Comparison of ENCODE assay signal across 11 mouse cellular contexts in the genomic region with DNA sequence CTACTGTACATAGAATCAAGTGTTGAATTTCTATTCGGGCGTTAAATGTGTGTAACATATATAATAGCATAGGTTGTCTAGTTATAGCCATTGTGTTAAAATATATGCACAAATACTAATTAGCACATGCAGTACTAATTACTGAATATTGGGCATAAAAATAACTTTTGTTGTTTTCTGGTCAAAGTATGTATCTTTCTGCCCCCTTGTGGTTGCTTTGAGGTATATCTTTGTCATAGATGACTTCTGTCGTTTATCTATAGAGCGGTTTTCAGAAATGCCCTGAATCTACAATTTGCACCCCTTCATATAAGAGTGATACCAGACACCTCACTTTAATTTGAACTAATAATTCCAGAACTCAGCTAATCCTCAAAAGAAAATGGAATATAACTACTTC.
DNase-seq lines count a peak whose midpoint lies in the region; ATAC-seq and TF ChIP-seq lines count a peak whose summit lies in the region.
"Had no signal": no experiment of that assay in that cellular context is flagged by ENCODE, and none has a peak within 500 bp of the region (broad histone marks: within the 10 kb centered on the region; RNA-seq: fewer than 3 reads in every experiment).

No protein-coding gene starts in this region.

- no peak overlapping the region for H3K4me2 ChIP-seq in intestine, postnatal 0 days (replicated peaks; ENCODE audit: low read depth)
- H3K4me2 ChIP-seq in intestine, embryonic 16.5 days (ENCODE audit: low read depth, low read length): no peak overlapping the region
- H3K4me2 ChIP-seq in stomach, postnatal 0 days (replicated peaks; ENCODE audit: low read depth): no peak overlapping the region
- H3K4me2 ChIP-seq: embryonic facial prominence, embryonic 12.5 days; liver, embryonic 13.5 days; neural tube, embryonic 12.5 days had no signal

- no peak overlapping the region for H3K27ac ChIP-seq in intestine, postnatal 0 days (ENCODE audit: low read depth, low read length)
- H3K27ac ChIP-seq in intestine, embryonic 16.5 days (ENCODE audit: low read length): no peak overlapping the region
- no peak overlapping the region for H3K27ac ChIP-seq in stomach, postnatal 0 days (replicated peaks)
- H3K27ac ChIP-seq: embryonic facial prominence, embryonic 12.5 days; liver, embryonic 13.5 days; neural tube, embryonic 12.5 days had no signal

- no peaks in the 10 kb centered on the region for H3K27me3 ChIP-seq in intestine, postnatal 0 days (replicated peaks; ENCODE audit: control insufficient read depth, insufficient read depth, low read length)
- no peaks in the 10 kb centered on the region for H3K27me3 ChIP-seq in intestine, embryonic 16.5 days (replicated peaks; ENCODE audit: control insufficient read depth, insufficient read depth, low read length)
- H3K27me3 ChIP-seq in stomach, postnatal 0 days (ENCODE audit: control insufficient read depth, insufficient read depth, low read length): no peaks in the 10 kb centered on the region
- H3K27me3 ChIP-seq: embryonic facial prominence, embryonic 12.5 days; liver, embryonic 13.5 days; neural tube, embryonic 12.5 days had no signal

- H3K9ac ChIP-seq in intestine, postnatal 0 days (ENCODE audit: low read depth, low read length): no peak overlapping the region
- no peak overlapping the region for H3K9ac ChIP-seq in intestine, embryonic 16.5 days (ENCODE audit: low read depth, low read length)
- H3K9ac ChIP-seq in stomach, postnatal 0 days (ENCODE audit: low read length): no peak overlapping the region
- H3K9ac ChIP-seq: embryonic facial prominence, embryonic 12.5 days; liver, embryonic 13.5 days; neural tube, embryonic 12.5 days had no signal

- TF ChIP-seq EP300 in stomach, postnatal 0 days (optimal IDR thresholded peaks at IDR 0.05): no peak

- peak; percentile 63 for TF ChIP-seq CTCF in intestine, postnatal 0 days (IDR thresholded peaks at IDR 0.05; ENCODE audit: low read depth)
- TF ChIP-seq CTCF in stomach, postnatal 0 days (IDR thresholded peaks at IDR 0.05; ENCODE audit: low read depth): peak; percentile 76

- no peak for ATAC-seq in intestine, postnatal 0 days
- no peak for ATAC-seq in intestine, embryonic 16.5 days
- ATAC-seq in common myeloid progenitor, adult 5-6 weeks (replicated peaks; ENCODE audit: low read depth, poor library complexity, severe bottlenecking): peak; percentile 53
- no peak for ATAC-seq in stomach, postnatal 0 days (ENCODE audit: low FRiP score, low TSS enrichment)

- WGBS in intestine, postnatal 0 days: 69% methylated on average over 4 of the region's 4 CpGs
- 67% methylated on average over 4 of the region's 4 CpGs for WGBS in intestine, embryonic 16.5 days
- 61% methylated on average over 4 of the region's 4 CpGs for WGBS in stomach, postnatal 0 days

- peak; percentile 39 for DNase-seq in thymus, postnatal 0 days (ENCODE audit: low spot score)
- DNase-seq in thymus, postnatal 36 days: no peak
- DNase-seq in stomach, postnatal 0 days (ENCODE audit: low spot score): no peak
- DNase-seq in frontal cortex, postnatal 36 days (ENCODE audit: low spot score in 2 of 2): no peak
- DNase-seq in left cerebral cortex, adult 8-10 months (ENCODE audit: low spot score in 2 of 2): no peak
- DNase-seq: liver, embryonic 13.5 days had no signal

- no peak overlapping the region for H3K4me3 ChIP-seq in intestine, postnatal 0 days (ENCODE audit: low read depth, low read length)
- H3K4me3 ChIP-seq in intestine, embryonic 16.5 days (ENCODE audit: low read length): no peak overlapping the region
- H3K4me3 ChIP-seq in stomach, postnatal 0 days (ENCODE audit: low read depth, low read length): no peak overlapping the region
- H3K4me3 ChIP-seq: embryonic facial prominence, embryonic 12.5 days; liver, embryonic 13.5 days; neural tube, embryonic 12.5 days had no signal

- no peaks in the 10 kb centered on the region for H3K4me1 ChIP-seq in intestine, postnatal 0 days (replicated peaks; ENCODE audit: control insufficient read depth, insufficient read depth, low read length)
- no peaks in the 10 kb centered on the region for H3K4me1 ChIP-seq in intestine, embryonic 16.5 days (ENCODE audit: control insufficient read depth, insufficient read depth, low read length)
- H3K4me1 ChIP-seq in stomach, postnatal 0 days (replicated peaks; ENCODE audit: control insufficient read depth, insufficient read depth): no peaks in the 10 kb centered on the region
- H3K4me1 ChIP-seq: embryonic facial prominence, embryonic 12.5 days; neural tube, embryonic 12.5 days had no signal

- H3K36me3 ChIP-seq in intestine, postnatal 0 days (ENCODE audit: control insufficient read depth, insufficient read depth): no peaks in the 10 kb centered on the region
- no peaks in the 10 kb centered on the region for H3K36me3 ChIP-seq in intestine, embryonic 16.5 days (ENCODE audit: control insufficient read depth, insufficient read depth, low read length)
- no peaks in the 10 kb centered on the region for H3K36me3 ChIP-seq in stomach, postnatal 0 days (ENCODE audit: control insufficient read depth, insufficient read depth, low read length)
- H3K36me3 ChIP-seq: embryonic facial prominence, embryonic 12.5 days; liver, embryonic 13.5 days; neural tube, embryonic 12.5 days had no signal

- H3K9me3 ChIP-seq in intestine, postnatal 0 days (ENCODE audit: control insufficient read depth): no peaks in the 10 kb centered on the region
- H3K9me3 ChIP-seq in intestine, embryonic 16.5 days (ENCODE audit: control insufficient read depth, low read length): no peaks in the 10 kb centered on the region
- no peaks in the 10 kb centered on the region for H3K9me3 ChIP-seq in stomach, postnatal 0 days (ENCODE audit: control insufficient read depth, low read length)
- H3K9me3 ChIP-seq: embryonic facial prominence, embryonic 12.5 days; liver, embryonic 13.5 days; neural tube, embryonic 12.5 days had no signal
